Mouse (Mus musculus) cerebellum, postnatal 14 days (tissue): Measurements from ENCODE around the gene Zbtb37.
"Not testable (repeated sequence)": the region's sequence is repeated elsewhere in the genome, so short reads cannot be mapped to it uniquely, and the experiment has no call there.

Source experiments
- DNase-seq, 2 experiments: peaks; one replicate each; pipeline ENCODE4 v3.0.0; 2021; ENCODE audit warnings: mixed read lengths in 2 of 2

Zbtb37 gene

DNA sequence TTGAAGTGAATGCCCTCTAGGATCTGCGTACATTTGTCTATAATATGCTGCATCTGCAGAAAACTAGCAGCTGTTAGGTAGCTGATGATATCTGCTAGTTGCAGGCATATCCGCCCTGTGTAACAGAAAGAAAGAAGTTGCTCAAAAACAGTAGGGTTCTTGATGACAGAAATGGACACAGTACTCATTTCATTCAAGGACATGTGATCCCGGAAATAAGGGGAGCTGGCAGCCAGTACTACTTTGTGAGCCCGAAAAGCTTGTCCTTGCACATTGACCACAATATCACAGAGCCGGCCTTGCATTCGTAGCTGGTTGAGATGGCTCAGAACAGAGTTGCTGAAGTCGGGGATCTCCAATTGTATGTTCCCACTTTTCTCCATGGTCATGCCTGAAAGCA, 2.3 kb downstream of the Zbtb37 start:
- no peak for DNase-seq

DNA sequence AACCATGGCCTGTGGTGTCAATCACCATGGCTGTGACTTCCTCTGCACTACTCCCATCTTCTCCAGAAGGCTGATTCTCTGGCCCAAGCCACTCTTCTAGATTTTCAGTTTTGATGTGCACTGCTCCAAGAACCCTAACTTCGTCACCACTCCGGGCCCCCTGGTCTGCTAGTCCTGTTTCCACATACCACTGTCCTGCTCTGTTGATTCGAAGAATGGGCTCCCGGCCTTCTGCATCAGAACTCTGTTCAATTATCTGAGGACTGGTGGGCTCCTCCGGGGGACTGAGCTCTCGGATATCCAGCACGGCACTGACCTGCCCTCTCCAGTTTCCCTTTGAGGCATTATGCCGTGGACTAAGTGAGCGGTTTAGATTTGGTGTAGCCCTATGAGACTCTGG, 2.8 kb downstream of the Zbtb37 start:
- DNase-seq = no peak

DNA sequence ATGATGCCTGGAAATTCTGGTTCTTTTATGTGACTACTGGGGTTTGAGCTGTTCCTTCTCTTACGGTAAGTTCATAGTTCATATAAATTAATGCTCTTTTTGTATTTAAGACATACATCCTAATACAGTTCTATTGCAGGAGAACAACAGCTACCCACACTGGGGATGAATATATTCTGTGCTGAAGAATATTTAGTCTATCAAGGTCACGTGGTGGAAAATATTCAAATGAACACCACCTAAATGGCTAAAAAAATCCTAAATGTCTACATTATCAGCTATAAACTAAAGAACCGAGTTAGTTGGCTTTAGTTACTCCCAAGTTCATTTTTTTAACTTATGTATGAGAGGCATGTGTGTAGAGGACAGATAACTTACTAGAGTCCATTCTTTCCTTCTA, 4.6 kb downstream of the Zbtb37 start:
- no peak for DNase-seq

- DNase-seq = not testable (repeated sequence)
These were observed 6.2 kb downstream of the Zbtb37 start for GRCm38 (mm10) chr1:161028427-161028826.

DNA sequence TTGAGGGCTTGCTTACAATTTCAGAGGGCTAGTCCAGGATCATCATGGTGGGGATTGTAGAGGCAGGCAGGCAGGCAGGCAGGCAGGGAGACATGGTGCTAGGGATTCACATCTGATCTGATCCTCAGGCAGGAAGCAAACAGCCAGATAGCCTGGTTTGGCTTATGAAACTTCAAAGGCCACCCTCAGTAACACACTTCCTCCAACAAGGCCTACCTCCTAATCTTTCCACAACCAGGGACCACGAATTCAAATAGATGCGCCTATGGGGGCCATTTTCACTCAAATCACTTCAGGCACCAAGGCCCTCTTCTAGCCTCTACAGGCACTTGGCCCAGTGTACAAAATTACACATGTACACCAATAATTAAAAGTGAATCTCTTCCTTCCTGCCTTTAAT, 7.5 kb downstream of the Zbtb37 start:
- DNase-seq = no peak

DNA sequence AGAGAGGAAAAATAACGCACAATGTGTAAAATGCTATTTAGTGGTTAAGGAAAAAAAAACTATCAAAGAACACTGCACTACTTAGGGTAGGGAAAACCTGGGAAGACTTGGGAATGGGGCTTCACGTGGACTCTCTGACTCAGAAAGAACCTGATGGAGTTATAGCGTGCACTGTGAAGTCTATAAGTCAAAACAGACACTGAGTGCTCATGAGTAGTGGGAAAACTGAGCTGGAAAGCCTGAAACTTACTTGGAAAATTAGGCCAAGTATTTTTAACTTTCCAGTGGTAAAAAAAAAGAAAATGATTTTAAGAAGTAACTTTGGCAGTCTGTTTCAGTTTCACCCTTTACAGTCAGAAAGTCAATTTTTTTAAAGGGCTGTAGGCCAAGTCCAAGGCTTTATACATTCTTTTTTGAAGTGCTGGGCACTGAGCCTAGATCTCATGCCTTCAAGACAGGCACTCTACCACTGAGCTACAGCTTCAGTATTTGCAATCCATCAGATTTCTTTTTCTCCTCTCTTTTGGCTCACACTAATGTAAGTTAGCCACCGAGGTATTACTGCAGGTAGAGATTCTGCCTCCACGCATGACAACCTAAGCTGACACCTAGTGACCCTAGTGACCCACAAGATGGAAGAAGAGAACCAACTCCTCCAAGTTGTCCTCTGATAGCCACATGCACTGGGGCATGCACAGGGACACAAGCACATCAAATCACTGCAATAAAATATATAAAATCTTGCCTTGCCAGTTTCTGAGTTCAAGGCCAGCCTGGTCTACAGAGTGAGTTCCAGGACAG, 9.0 kb downstream of the Zbtb37 start:
- no peak for DNase-seq

DNA sequence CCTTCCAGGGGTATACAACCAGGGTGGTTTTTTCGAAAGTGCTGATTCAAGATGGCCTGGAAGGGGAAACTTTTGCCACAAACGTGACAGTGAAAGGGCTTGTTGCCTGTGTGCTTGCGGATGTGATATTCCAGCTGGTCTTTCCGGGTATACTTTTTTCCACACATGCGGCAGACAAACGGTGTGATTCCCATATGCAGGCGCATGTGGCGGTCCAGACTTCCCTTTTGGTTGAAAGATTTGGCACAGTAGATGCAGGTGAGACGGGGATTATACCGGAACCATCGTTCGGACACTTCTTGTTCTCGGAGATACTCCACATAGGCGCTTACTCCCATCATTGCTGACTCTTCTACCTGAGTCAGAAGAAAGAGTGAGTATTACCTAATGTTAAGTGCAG, 14.6 kb downstream of the Zbtb37 start:
- DNase-seq = no peak

- no peak for DNase-seq
These were observed 18.3 kb downstream of the Zbtb37 start for GRCm38 (mm10) chr1:161016378-161016777.

- DNase-seq = no peak
These were observed 24.2 kb downstream of the Zbtb37 start for GRCm38 (mm10) chr1:161010436-161010835.

GRCm38 (mm10) chr1:161008038-161008437, 26.6 kb downstream of the Zbtb37 start:
- no peak for DNase-seq

- DNase-seq = no peak
These were observed 28.2 kb downstream of the Zbtb37 start for GRCm38 (mm10) chr1:161006471-161006870.

GRCm38 (mm10) chr1:161005526-161005925, 29.1 kb downstream of the Zbtb37 start:
- DNase-seq = no peak

- DNase-seq = no peak
These were observed 29.7 kb downstream of the Zbtb37 start for GRCm38 (mm10) chr1:161004942-161005341.

DNA sequence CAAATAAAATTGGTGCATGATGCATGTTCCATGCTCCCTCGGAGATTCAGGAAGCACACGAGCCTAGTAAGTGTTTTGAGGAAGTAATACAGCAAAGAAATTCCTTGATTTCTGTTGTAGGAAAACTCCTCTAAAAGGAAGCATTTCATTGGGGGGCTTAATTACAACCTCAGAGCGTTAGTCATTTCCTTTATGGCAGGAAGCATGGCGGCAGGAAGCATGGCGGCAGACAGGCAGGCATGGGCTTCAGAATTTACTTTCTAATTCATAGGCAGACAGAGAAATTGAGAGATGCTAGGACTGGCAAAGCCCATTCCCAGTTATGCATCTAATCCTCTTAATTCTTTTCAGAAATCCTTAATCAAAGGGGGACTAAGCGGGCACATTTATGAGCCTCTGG, 40.8 kb downstream of the Zbtb37 start:
- no peak for DNase-seq

- no peak for DNase-seq
These were observed 45.3 kb downstream of the Zbtb37 start for GRCm38 (mm10) chr1:160989395-160989794.

GRCm38 (mm10) chr1:160986881-160987635, 47.6 kb downstream of the Zbtb37 start:
- no peak for DNase-seq

GRCm38 (mm10) chr1:160985477-160985876, 49.2 kb downstream of the Zbtb37 start:
- DNase-seq = no peak

DNA sequence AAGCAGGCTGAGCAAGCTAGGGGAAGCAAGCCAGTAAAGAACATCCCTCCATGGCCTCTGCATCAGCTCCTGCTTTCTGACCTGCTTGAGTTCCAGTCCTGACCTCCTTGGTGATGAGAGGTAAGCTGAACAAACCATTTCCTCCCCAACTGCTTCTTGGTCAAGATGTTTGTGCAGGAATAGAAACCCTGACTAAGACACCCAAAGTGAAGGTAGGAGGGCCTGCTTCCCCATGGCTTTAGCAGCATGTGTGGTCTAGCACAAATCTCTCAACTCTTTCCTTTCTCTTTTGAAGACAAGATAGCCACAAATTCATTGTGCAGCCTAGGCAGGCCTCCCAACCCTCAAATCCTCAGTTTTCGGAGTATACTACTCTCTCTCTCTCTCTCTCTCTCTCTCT, 49.9 kb downstream of the Zbtb37 start:
- DNase-seq = not testable (repeated sequence)

GRCm38 (mm10) chr1:160982887-160983286, 51.8 kb downstream of the Zbtb37 start:
- no peak for DNase-seq

DNA sequence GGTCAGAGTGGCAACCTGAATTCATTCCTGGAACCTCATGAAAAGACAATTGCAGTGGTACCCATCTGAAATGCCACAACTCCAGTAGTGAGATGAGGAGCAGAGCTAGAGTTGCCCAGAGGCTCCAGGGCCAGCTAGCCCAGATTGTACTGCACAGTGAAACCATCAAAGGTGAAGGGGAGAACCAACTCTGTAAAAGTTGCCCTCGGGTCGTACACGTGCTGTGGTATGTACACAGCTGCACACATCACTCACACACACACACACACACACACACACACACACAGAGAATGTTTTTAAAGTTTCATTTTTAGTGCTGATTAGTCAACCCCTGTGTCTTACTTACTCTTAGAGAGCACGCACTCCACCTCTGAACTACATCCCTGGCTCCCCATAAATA, 53.3 kb downstream of the Zbtb37 start:
- DNase-seq = no peak

GRCm38 (mm10) chr1:160980537-160981234, 54.0 kb downstream of the Zbtb37 start:
- no peak for DNase-seq

DNA sequence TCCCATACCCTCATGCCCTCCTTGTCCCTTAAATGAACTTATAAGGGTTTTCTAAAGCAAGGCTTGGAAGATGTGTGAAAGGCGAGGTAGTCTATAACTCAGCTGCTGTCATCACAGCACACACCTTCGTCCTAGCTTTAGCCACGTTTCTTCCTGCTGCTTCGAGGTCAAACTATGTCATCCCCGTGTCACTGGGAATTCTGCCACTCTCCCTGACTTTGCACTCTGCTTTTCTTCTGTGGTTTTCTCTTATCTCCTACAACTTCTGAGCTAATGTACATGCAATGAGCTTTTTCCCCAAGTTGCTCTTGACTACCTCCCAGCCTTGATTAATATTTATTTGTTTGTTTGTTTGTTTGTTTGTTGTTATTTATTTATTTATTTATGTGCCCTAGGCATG, 54.6 kb downstream of the Zbtb37 start:
- DNase-seq = no peak

DNA sequence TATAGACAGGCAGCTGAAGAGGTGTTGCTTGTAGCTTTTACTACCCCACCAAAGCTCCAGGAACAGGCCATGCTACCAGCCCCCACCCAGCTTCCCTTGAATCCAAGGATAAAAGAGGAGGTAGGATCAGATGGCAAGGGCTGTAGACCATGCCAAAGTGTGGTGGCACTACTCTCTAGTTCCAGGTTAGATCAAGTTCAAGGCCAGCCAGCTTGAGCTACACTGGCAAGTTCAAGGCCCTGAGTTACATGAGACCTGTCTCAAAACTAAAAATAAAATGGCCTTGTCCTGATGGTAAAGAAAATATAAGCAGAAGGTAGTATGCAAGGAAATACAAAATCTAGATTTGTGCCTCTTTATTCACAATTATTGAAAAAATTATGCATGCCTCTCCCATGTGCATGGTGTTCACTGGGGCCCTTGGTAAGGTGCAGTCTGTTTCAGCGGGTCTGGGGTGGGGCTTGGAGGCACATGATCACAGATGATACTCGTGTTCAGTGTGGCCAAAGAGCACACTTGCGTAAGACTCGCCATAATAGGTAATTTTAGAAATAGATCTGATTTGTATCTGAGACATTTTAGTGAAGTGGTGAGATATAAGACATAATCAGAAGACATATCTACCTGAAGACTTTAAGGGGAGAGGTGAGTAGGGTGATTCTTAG, 56.4 kb downstream of the Zbtb37 start, which contains the start of gene Serpinc1:
Gene Serpinc1, plus strand, starts transcription at position 515 of the 665 bp plus-strand sequence.
- DNase-seq = no peak
